Mouse (Mus musculus) splenic B cell, adult 2 months (primary cell): ENCODE measurements at regions not wholly inside any gene's neighbourhood (a gene's known extent, or its start where the extent isn't known, plus 50 kb on each side); places are given as distances from the start of the nearest gene placed in this dataset.

ENCODE experiments used
- DNase-seq: peaks from one replicate; pipeline ENCODE4 v3.0.0-alpha.2; 2011; ENCODE audit warnings: low read depth, low spot score
- H3K27me3 ChIP-seq: 2 replicates; pipeline ENCODE4 v1.6.1; 2012; ENCODE audit warnings: mild to moderate bottlenecking, low read length, moderate library complexity, mixed read lengths; ENCODE audit not compliant: control insufficient read depth, poor library complexity, insufficient read depth, severe bottlenecking
- H3K36me3 ChIP-seq: 2 replicates; pipeline ENCODE4 v1.6.1; 2012; ENCODE audit warnings: mild to moderate bottlenecking, low read length, moderate library complexity, mixed read lengths; ENCODE audit not compliant: control insufficient read depth, poor library complexity, insufficient read depth, severe bottlenecking

GRCm38 (mm10) chr9:67130730-67131440 is 81.7 kb upstream of the Tpm1 start:
- no peaks in the 10 kb centered on the region for H3K36me3 ChIP-seq
- H3K27me3 ChIP-seq = no peaks in the 10 kb centered on the region
- DNase-seq = no peak

GRCm38 (mm10) chr9:67129891-67130290 is 80.7 kb upstream of the Tpm1 start:
- Histone ChIP-seq H3K36me3 (no peaks in the 10 kb centered on the region), H3K27me3 (no peaks in the 10 kb centered on the region)
- DNase-seq = no peak

GRCm38 (mm10) chr9:67129095-67129494 is 79.9 kb upstream of the Tpm1 start:
- DNase-seq = no peak
- H3K27me3 ChIP-seq = no peaks in the 10 kb centered on the region

GRCm38 (mm10) chr9:67121691-67122090 is 72.5 kb upstream of the Tpm1 start:
- no peaks in the 10 kb centered on the region for H3K36me3 ChIP-seq
- H3K27me3 ChIP-seq = no peaks in the 10 kb centered on the region
- DNase-seq = no peak

More at GRCm38 (mm10) chr9:67129095-67129494, 79.9 kb upstream of the Tpm1 start:
- H3K36me3 ChIP-seq = no peaks in the 10 kb centered on the region

GRCm38 (mm10) chr9:67118880-67119644 is 69.9 kb upstream of the Tpm1 start:
- no peaks in the 10 kb centered on the region for H3K27me3 ChIP-seq
- DNase-seq = no peak
- no peaks in the 10 kb centered on the region for H3K36me3 ChIP-seq

- H3K27me3 ChIP-seq = no peaks in the 10 kb centered on the region
- no peaks in the 10 kb centered on the region for H3K36me3 ChIP-seq
- DNase-seq = no peak
Observed at GRCm38 (mm10) chr9:67118429-67118828, 69.2 kb upstream of the Tpm1 start.

GRCm38 (mm10) chr9:67117639-67118038 is 68.4 kb upstream of the Tpm1 start:
- no peak for DNase-seq
- Histone ChIP-seq H3K27me3 (no peaks in the 10 kb centered on the region), H3K36me3 (no peaks in the 10 kb centered on the region)

GRCm38 (mm10) chr9:67115991-67116390 is 66.8 kb upstream of the Tpm1 start:
- H3K36me3 ChIP-seq = no peaks in the 10 kb centered on the region
- no peak for DNase-seq
- H3K27me3 ChIP-seq = no peaks in the 10 kb centered on the region

- no peak for DNase-seq
- Histone ChIP-seq H3K27me3 (no peaks in the 10 kb centered on the region), H3K36me3 (no peaks in the 10 kb centered on the region)
Observed at GRCm38 (mm10) chr9:67114099-67114498, 64.9 kb upstream of the Tpm1 start.

GRCm38 (mm10) chr9:67111836-67112584 is 62.8 kb upstream of the Tpm1 start:
- H3K27me3 ChIP-seq = no peaks in the 10 kb centered on the region
- no peak for DNase-seq
- no peaks in the 10 kb centered on the region for H3K36me3 ChIP-seq

- no peak for DNase-seq
- Histone ChIP-seq H3K36me3 (no peaks in the 10 kb centered on the region), H3K27me3 (no peaks in the 10 kb centered on the region)
Observed at GRCm38 (mm10) chr9:67107938-67108337, 58.7 kb upstream of the Tpm1 start.

- Histone ChIP-seq H3K27me3 (no peaks in the 10 kb centered on the region), H3K36me3 (no peaks in the 10 kb centered on the region)
- DNase-seq = no peak
Observed at GRCm38 (mm10) chr9:67105867-67106266, 56.7 kb upstream of the Tpm1 start.

- no peak for DNase-seq
- Histone ChIP-seq H3K27me3 (no peaks in the 10 kb centered on the region), H3K36me3 (no peaks in the 10 kb centered on the region)
Observed at GRCm38 (mm10) chr9:67105216-67105615, 56.0 kb upstream of the Tpm1 start.

- Histone ChIP-seq H3K36me3 (no peaks in the 10 kb centered on the region), H3K27me3 (no peaks in the 10 kb centered on the region)
- DNase-seq = no peak
Observed at GRCm38 (mm10) chr9:67104616-67105015, 55.4 kb upstream of the Tpm1 start.

GRCm38 (mm10) chr9:67102578-67102977 is 53.4 kb upstream of the Tpm1 start:
- DNase-seq = no peak
- Histone ChIP-seq H3K36me3 (no peaks in the 10 kb centered on the region), H3K27me3 (no peaks in the 10 kb centered on the region)
